Comparison of ENCODE assay signal across 9 mouse cellular contexts in genomic region chr10:37337172-37337620, GRCm38 (mm10).
A peak's percentile ranks its signal among the peaks of the same experiment; 100 is the strongest.
DNase-seq lines count a peak whose midpoint lies in the region; ATAC-seq and TF ChIP-seq lines count a peak whose summit lies in the region.
"Had no signal": no experiment of that assay in that cellular context is flagged by ENCODE, and none has a peak within 500 bp of the region (broad histone marks: within the 10 kb centered on the region; RNA-seq: fewer than 3 reads in every experiment).

No protein-coding gene starts in this region.

- no peak for TF ChIP-seq CTCF in heart, postnatal 0 days (IDR thresholded peaks at IDR 0.05; ENCODE audit: low read depth)

- DNase-seq in liver: peak; percentile 11
- no peak for DNase-seq in liver, embryonic 11.5 days (ENCODE audit: low spot score)
- DNase-seq in ZHBTc4 (ENCODE audit: low read depth, low spot score): peak; percentile 8
- DNase-seq in heart, postnatal 0 days (ENCODE audit: low spot score): peak; percentile 57
- DNase-seq in lung, postnatal 36 days: peak; percentile 65
- no peak for DNase-seq in cerebellum, postnatal 14 days
- DNase-seq in left cerebral cortex, postnatal 14 days (ENCODE audit: low spot score in 2 of 2): no peak
- DNase-seq in hindbrain, embryonic 11.5 days (ENCODE audit: low spot score): no peak

- no peak overlapping the region for H3K27ac ChIP-seq in liver, embryonic 11.5 days (ENCODE audit: low read depth, low read length)
- peak overlapping the region; percentile 69 for H3K27ac ChIP-seq in heart, postnatal 0 days (ENCODE audit: low read depth)
- H3K27ac ChIP-seq in hindbrain, embryonic 11.5 days (ENCODE audit: low read depth, low read length): no peak overlapping the region
- H3K27ac ChIP-seq: neural tube, embryonic 12.5 days had no signal

- no peak for TF ChIP-seq EP300 in heart, postnatal 0 days (IDR thresholded peaks at IDR 0.05; ENCODE audit: low read depth)

- no peak overlapping the region for H3K9ac ChIP-seq in liver, embryonic 11.5 days (ENCODE audit: low read depth, low read length)
- H3K9ac ChIP-seq in heart, postnatal 0 days (replicated peaks; ENCODE audit: low read depth, low read length): no peak overlapping the region
- H3K9ac ChIP-seq in hindbrain, embryonic 11.5 days (ENCODE audit: low read depth, low read length): no peak overlapping the region
- H3K9ac ChIP-seq: neural tube, embryonic 12.5 days had no signal

- H3K9me3 ChIP-seq in liver, embryonic 11.5 days (ENCODE audit: control insufficient read depth, low read length): no peaks in the 10 kb centered on the region
- H3K9me3 ChIP-seq in heart, postnatal 0 days (replicated peaks; ENCODE audit: control insufficient read depth, low read length): no peaks in the 10 kb centered on the region
- H3K9me3 ChIP-seq in hindbrain, embryonic 11.5 days (ENCODE audit: control insufficient read depth, low read length): no peaks in the 10 kb centered on the region
- H3K9me3 ChIP-seq: neural tube, embryonic 12.5 days had no signal

- H3K27me3 ChIP-seq in liver, embryonic 11.5 days (replicated peaks; ENCODE audit: control insufficient read depth, insufficient read depth, low read length): no peaks in the 10 kb centered on the region
- H3K27me3 ChIP-seq in heart, postnatal 0 days (ENCODE audit: control insufficient read depth, insufficient read depth, low read length): no peaks in the 10 kb centered on the region
- H3K27me3 ChIP-seq in hindbrain, embryonic 11.5 days (ENCODE audit: control insufficient read depth, insufficient read depth, low read length): no peaks in the 10 kb centered on the region
- H3K27me3 ChIP-seq: neural tube, embryonic 12.5 days had no signal

- WGBS in liver, embryonic 11.5 days: 10% methylated on average over 3 of the region's 3 CpGs
- 16% methylated on average over 3 of the region's 3 CpGs for WGBS in heart, postnatal 0 days
- WGBS in hindbrain, embryonic 11.5 days: 44% methylated on average over 3 of the region's 3 CpGs

- no peak overlapping the region for H3K4me3 ChIP-seq in liver, embryonic 11.5 days (ENCODE audit: low read depth, low read length)
- no peak overlapping the region for H3K4me3 ChIP-seq in heart, postnatal 0 days (ENCODE audit: low read depth, low read length)
- no peak overlapping the region for H3K4me3 ChIP-seq in hindbrain, embryonic 11.5 days (ENCODE audit: low read depth, low read length)
- H3K4me3 ChIP-seq: neural tube, embryonic 12.5 days had no signal

- ATAC-seq in liver, embryonic 11.5 days (replicated peaks; ENCODE audit: low FRiP score): no peak
- ATAC-seq in heart, postnatal 0 days (ENCODE audit: insufficient read depth, low read depth): peak; percentile 47; the same call in 1 of the 2 replicates
- no peak for ATAC-seq in hindbrain, embryonic 11.5 days (ENCODE audit: low FRiP score)

- no peak overlapping the region for H3K4me2 ChIP-seq in liver, embryonic 11.5 days
- H3K4me2 ChIP-seq in heart, postnatal 0 days (ENCODE audit: low read depth, low read length): no peak overlapping the region
- no peak overlapping the region for H3K4me2 ChIP-seq in hindbrain, embryonic 11.5 days (replicated peaks; ENCODE audit: low read depth, low read length)
- H3K4me2 ChIP-seq: neural tube, embryonic 12.5 days had no signal

- H3K4me1 ChIP-seq in liver, embryonic 11.5 days (replicated peaks; ENCODE audit: control insufficient read depth, insufficient read depth, low read length): 0 out of 2 replicates have a peak, but pooled peaks cover 3% of the 10 kb centered on the region
- H3K4me1 ChIP-seq in heart, postnatal 0 days (ENCODE audit: control insufficient read depth, insufficient read depth): no peaks in the 10 kb centered on the region; the same call in 1 of the 2 replicates
- no peaks in the 10 kb centered on the region for H3K4me1 ChIP-seq in hindbrain, embryonic 11.5 days (replicated peaks; ENCODE audit: control insufficient read depth, insufficient read depth, low read length)
- H3K4me1 ChIP-seq: neural tube, embryonic 12.5 days had no signal

- no peaks in the 10 kb centered on the region for H3K36me3 ChIP-seq in liver, embryonic 11.5 days (ENCODE audit: control insufficient read depth, insufficient read depth, low read length)
- no peaks in the 10 kb centered on the region for H3K36me3 ChIP-seq in heart, postnatal 0 days (replicated peaks; ENCODE audit: control insufficient read depth, insufficient read depth, low read length)
- no peaks in the 10 kb centered on the region for H3K36me3 ChIP-seq in hindbrain, embryonic 11.5 days (ENCODE audit: control insufficient read depth, insufficient read depth, low read length)
- H3K36me3 ChIP-seq: neural tube, embryonic 12.5 days had no signal

- intact Hi-C loops in left cerebral cortex, postnatal 14 days (cut with DNase I): no loop called here

Comparison
In these comparisons a context has a peak if more than half of its experiments do, and no peak if none do; other contexts are left out.
1. DNase-seq: peak in liver (single experiment), ZHBTc4 (single experiment), heart, postnatal 0 days (single experiment) and lung, postnatal 36 days (single experiment); none in liver, embryonic 11.5 days (single experiment), cerebellum, postnatal 14 days (0 of 2), left cerebral cortex, postnatal 14 days (0 of 2) and hindbrain, embryonic 11.5 days (single experiment).